Mouse (Mus musculus) layer of hippocampus, adult 18-20 months (tissue): ENCODE measurements around the gene Trmt13. TPM values are rescaled to one million over a fixed set of nuclear protein-coding genes. Genes with fewer than 3 reads are reported as not detected.

ENCODE experiments used
- DNase-seq, 2 experiments: peaks; one replicate each; pipeline ENCODE4 v3.0.0; 2022; ENCODE audit warnings: low spot score in 2 of 2
- total RNA-seq, 2 experiments: library from RNA; stranded (reverse); gene quantifications; 2 replicates each; pipeline ENCODE4 v1.2.3; 2021

Trmt13 gene
- total RNA-seq, 2 experiments from 2014 or later, result 18.5 to 20.9 TPM

- DNase-seq, result no peak
Observed at GRCm38 (mm10) chr3:116551362-116551761, 63.0 kb downstream of the Trmt13 start.

- no peak for DNase-seq
Observed at GRCm38 (mm10) chr3:116547430-116547829, 67.0 kb downstream of the Trmt13 start.

DNA sequence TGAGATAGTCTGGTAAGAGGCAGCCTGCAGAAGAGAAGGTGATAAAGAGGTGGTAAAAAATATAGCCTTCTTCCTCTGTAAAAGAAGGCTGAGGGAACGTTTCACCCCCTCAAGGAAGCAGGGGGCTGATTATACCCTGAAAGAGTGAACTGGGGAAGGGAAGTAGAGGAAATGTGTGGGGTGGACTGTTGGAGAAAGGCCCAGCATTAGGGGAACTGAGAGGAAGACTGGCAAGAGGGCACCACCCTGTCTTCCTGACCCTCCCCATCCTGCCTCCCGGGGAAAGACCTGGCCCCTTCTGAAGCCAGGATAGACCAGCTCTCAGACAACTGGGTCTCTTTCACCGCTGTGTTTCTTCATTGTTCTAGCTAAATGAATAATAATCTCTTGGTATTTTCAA is 71.9 kb downstream of the Trmt13 start:
- no peak for DNase-seq

DNA sequence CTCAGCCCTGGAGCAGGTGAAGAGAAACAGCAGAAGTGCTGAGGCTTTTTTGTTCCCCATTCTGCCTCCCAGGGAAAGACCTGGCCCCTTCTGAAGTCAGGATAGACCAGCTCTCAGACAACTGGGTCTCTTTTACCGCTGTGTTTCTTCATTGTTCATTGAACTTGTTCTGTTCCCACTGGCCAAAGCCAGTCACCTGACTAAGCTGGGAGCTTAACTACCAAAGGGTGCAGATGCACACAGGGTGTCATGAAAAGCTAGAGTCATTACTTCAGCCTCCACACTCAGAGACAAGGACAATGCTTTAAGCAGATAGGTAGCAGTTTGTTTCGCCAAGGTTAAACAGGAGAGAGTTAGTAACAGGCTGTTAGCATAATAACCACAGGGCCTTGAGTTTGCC is 72.3 kb downstream of the Trmt13 start:
- no peak for DNase-seq

GRCm38 (mm10) chr3:116537200-116537573 is 77.2 kb downstream of the Trmt13 start:
- DNase-seq, result no peak

GRCm38 (mm10) chr3:116536428-116537199 is 77.8 kb downstream of the Trmt13 start:
- peak; percentile 9 to 72 for DNase-seq

Other genes with a start within 250 kb of the Trmt13 start
- 1 to 10 TPM; 3.2 to 5.2 TPM for gene Cdc14a, start 190.6 kb downstream of the Trmt13 start, total RNA-seq
- 10 to 100 TPM; 51.5 to 59.4 TPM for gene Rtca, start 106.4 kb downstream of the Trmt13 start, total RNA-seq
- gene Dbt, start 101.5 kb downstream of the Trmt13 start, total RNA-seq, result 10 to 100 TPM; 16.0 to 21.9 TPM
- gene Lrrc39, start 51.6 kb downstream of the Trmt13 start, total RNA-seq, result not detected
- gene Sass6, start 19.6 kb downstream of the Trmt13 start, total RNA-seq, result 1 to 10 TPM; 8.3 to 8.7 TPM
- 10 to 100 TPM; 58.3 to 59.3 TPM for gene Mfsd14a, start 48.1 kb upstream of the Trmt13 start, total RNA-seq
- gene Gm43191, start 66.7 kb upstream of the Trmt13 start, total RNA-seq, result not detected
- gene Slc35a3, start 98.2 kb upstream of the Trmt13 start, total RNA-seq, result 10 to 100 TPM; 16.5 to 18.1 TPM
- gene Agl, start 193.6 kb upstream of the Trmt13 start, total RNA-seq, result 10 to 100 TPM; 22.4 to 25.7 TPM
- gene Frrs1, start 244.9 kb upstream of the Trmt13 start, total RNA-seq, result 1 to 10 TPM in 1 of 2 experiments, under 1 TPM in 1; 0.74 to 1.3 TPM